Mouse (Mus musculus) embryonic facial prominence, embryonic 14.5 days (tissue): ENCODE measurements around the gene Plk5. TPM values are rescaled to one million over a fixed set of nuclear protein-coding genes. Genes with fewer than 3 reads are reported as not detected.

Experiments used
- ATAC-seq: fragments of 200-750 bp; cut with Nextera tagmentation; 2 replicates; pipeline ENCODE4 v1.8.0; 2017; ENCODE audit warnings: low read depth, moderate number of reproducible peaks, moderate TSS enrichment
- DNase-seq: peaks from one replicate; pipeline ENCODE4 v3.0.0-alpha.2; 2015; ENCODE audit warnings: low spot score
- H3K27ac ChIP-seq: fragments of 300-500 bp; sonication (generic); replicated peaks from 2 replicates; pipeline ENCODE4 v1.5.1; 2014; ENCODE audit warnings: low read depth, mild to moderate bottlenecking, low read length, moderate library complexity
- H3K27me3 ChIP-seq: fragments of 300-500 bp; sonication (generic); replicated peaks from 2 replicates; pipeline ENCODE4 v1.6.1; 2014; ENCODE audit warnings: low read length; ENCODE audit not compliant: control insufficient read depth, insufficient read depth
- H3K36me3 ChIP-seq: fragments of 300-500 bp; sonication (generic); 2 replicates; pipeline ENCODE4 v1.6.1; 2014; ENCODE audit warnings: low read length, mixed read lengths; ENCODE audit not compliant: control insufficient read depth, insufficient read depth
- H3K4me1 ChIP-seq: fragments of 300-500 bp; sonication (generic); 2 replicates; pipeline ENCODE4 v1.6.1; 2014; ENCODE audit warnings: antibody characterized with exemption, low read length; ENCODE audit not compliant: control insufficient read depth, insufficient read depth
- H3K4me2 ChIP-seq: fragments of 300-500 bp; sonication (generic); 2 replicates; pipeline ENCODE4 v1.6.1; 2014; ENCODE audit warnings: low read depth, mild to moderate bottlenecking, low read length, moderate library complexity, mixed read lengths
- H3K4me3 ChIP-seq: fragments of 300-500 bp; sonication (generic); 2 replicates; pipeline ENCODE4 v1.5.1; 2014; ENCODE audit warnings: low read depth, mild to moderate bottlenecking, low read length
- H3K9ac ChIP-seq: fragments of 300-500 bp; sonication (generic); 2 replicates; pipeline ENCODE4 v1.6.1; 2014; ENCODE audit warnings: low read depth, mild to moderate bottlenecking, low read length, moderate library complexity, mixed read lengths
- H3K9me3 ChIP-seq: fragments of 300-500 bp; sonication (generic); 2 replicates; pipeline ENCODE4 v1.6.1; 2016; ENCODE audit warnings: low read length; ENCODE audit not compliant: control insufficient read depth
- WGBS: fragments of 180-500 bp; shearing (Covaris S2); extraction: QIAGEN DNeasy Blood & Tissue Kit; methylation state at CpG from one replicate; pipeline ENCODE4 v1.1.7; 2014; 5-methylcytosine and 5-hydroxymethylcytosine counted together
- polyA plus RNA-seq: library from polyadenylated mRNA; unstranded; fragments of >200 nt; fragmentation: Nextera tagmentation; extraction: Ambion mirVana; gene quantifications from 2 replicates; pipeline ENCODE4 v1.2.1, GENCODE M21; 2014

The Plk5 gene
- polyA plus RNA-seq, 1 experiment from 2014 or later: 0.72 TPM

DNA sequence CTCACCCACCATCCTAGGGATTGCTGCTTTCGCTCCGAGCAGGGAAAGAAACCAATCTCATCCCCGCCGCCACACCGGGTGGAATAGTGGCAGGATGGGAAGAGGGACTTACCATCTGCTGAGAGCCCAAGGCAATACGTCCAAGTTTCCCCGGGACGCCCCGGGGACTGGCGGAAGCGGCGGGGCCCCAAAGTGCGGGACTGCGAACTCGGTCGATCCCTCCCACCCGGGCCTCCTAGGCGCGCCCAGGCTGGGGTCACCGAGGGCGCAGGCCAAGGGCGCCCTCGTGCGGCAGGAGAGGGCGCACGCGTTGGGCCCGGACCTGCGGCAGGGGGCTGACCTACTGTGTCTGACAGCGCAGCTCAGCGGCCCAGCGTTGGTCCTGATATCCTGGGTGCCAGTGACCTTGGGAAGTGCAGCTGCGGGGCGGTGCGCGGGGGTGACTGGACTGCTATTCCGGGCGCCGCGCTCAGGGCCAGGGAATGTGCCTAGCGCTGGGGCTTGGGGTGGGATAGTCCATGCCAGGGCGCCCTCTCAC lies 7.9 kb upstream of the Plk5 start, which contains the start of gene Adamtsl5:
Gene Adamtsl5, minus strand, starts transcription at position 169 of the 538 bp plus-strand sequence.
- DNase-seq (peak; percentile 40), ATAC-seq (peak; percentile 28; the same call in 1 of the 2 replicates)
- Histone ChIP-seq H3K4me1 (peaks cover 27% of the 10 kb centered on the region), H3K27me3 (peaks cover 91% of the 10 kb centered on the region), H3K27ac (no peak within 1 kb of the TSS), H3K9ac (peak within 1 kb of the TSS; percentile 50; the same call in 1 of the 2 replicates), H3K36me3 (no peaks in the 10 kb centered on the region), H3K9me3 (no peaks in the 10 kb centered on the region), H3K4me3 (peak within 1 kb of the TSS; percentile 25), H3K4me2 (peak within 1 kb of the TSS; percentile 52)
- 2% methylated on average over 17 of the region's 42 CpGs for WGBS

DNA sequence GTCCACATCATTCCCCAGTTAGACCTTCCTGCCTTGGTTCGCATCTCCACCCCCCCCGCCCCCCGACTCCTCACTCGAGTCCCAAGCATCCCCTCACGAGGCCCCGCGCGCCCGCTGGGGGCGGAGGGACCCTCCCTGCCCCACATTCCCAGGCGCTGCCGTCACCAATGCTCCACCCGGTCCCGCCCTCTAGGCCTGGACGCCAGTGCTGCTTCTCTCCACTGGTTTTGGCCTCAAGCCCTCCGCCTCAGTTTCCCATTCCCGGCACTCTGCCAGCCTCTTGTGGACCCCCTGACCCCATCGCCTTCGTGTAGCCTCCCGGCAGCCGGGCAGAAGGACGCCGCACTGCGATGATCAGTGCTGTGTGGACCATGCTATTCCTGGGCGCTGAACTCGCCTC lies 7.3 kb upstream of the Plk5 start:
- H3K27me3 ChIP-seq: peaks cover 87% of the 10 kb centered on the region
- H3K36me3 ChIP-seq: no peaks in the 10 kb centered on the region
- DNase-seq (peak; percentile 58), ATAC-seq (no peak)
- peak overlapping the region; percentile 25 for H3K4me3 ChIP-seq
- 15% methylated on average over 26 of the region's 26 CpGs for WGBS
- H3K4me1 ChIP-seq: peaks cover 20% of the 10 kb centered on the region
- no peaks in the 10 kb centered on the region for H3K9me3 ChIP-seq
- H3K9ac ChIP-seq: peak overlapping the region; percentile 50; the same call in 1 of the 2 replicates
- no peak overlapping the region for H3K27ac ChIP-seq
- H3K4me2 ChIP-seq: peak overlapping the region; percentile 52

GRCm38 (mm10) chr10:80350292-80350691 lies 6.0 kb upstream of the Plk5 start:
- Histone ChIP-seq H3K27ac (no peak overlapping the region), H3K4me2 (no peak overlapping the region), H3K4me1 (peaks cover 13% of the 10 kb centered on the region), H3K9ac (no peak overlapping the region), H3K36me3 (no peaks in the 10 kb centered on the region), H3K27me3 (peaks cover 85% of the 10 kb centered on the region), H3K9me3 (no peaks in the 10 kb centered on the region), H3K4me3 (no peak overlapping the region)
- ATAC-seq (peak; percentile 86), DNase-seq (peak; percentile 76)
- 5% methylated on average over 7 of the region's 7 CpGs for WGBS

GRCm38 (mm10) chr10:80351896-80352295 lies 4.4 kb upstream of the Plk5 start:
- Histone ChIP-seq H3K4me3 (no peak overlapping the region), H3K4me1 (peaks cover 19% of the 10 kb centered on the region), H3K27ac (no peak overlapping the region), H3K27me3 (peaks cover 90% of the 10 kb centered on the region), H3K9ac (no peak overlapping the region), H3K9me3 (no peaks in the 10 kb centered on the region), H3K4me2 (no peak overlapping the region), H3K36me3 (no peaks in the 10 kb centered on the region)
- ATAC-seq (no peak), DNase-seq (no peak)
- WGBS: 31% methylated on average over 11 of the region's 11 CpGs

GRCm38 (mm10) chr10:80352727-80353126 lies 3.5 kb upstream of the Plk5 start:
- 50% methylated on average over 7 of the region's 8 CpGs for WGBS
- DNase-seq: no peak
- no peak overlapping the region for H3K27ac ChIP-seq
- H3K4me1 ChIP-seq: peaks cover 15% of the 10 kb centered on the region
- no peaks in the 10 kb centered on the region for H3K9me3 ChIP-seq
- peaks cover 91% of the 10 kb centered on the region for H3K27me3 ChIP-seq
- no peaks in the 10 kb centered on the region for H3K36me3 ChIP-seq
- H3K4me3 ChIP-seq: no peak overlapping the region
- H3K4me2 ChIP-seq: no peak overlapping the region
- H3K9ac ChIP-seq: no peak overlapping the region
- ATAC-seq: no peak

- Histone ChIP-seq H3K27me3 (peaks cover 83% of the 10 kb centered on the region), H3K4me2 (no peak overlapping the region), H3K4me1 (peaks cover 7% of the 10 kb centered on the region; the same call in 1 of the 2 replicates), H3K9ac (no peak overlapping the region), H3K4me3 (no peak overlapping the region), H3K9me3 (no peaks in the 10 kb centered on the region), H3K27ac (no peak overlapping the region), H3K36me3 (no peaks in the 10 kb centered on the region)
- DNase-seq (no peak), ATAC-seq (no peak)
- 4% methylated on average over 9 of the region's 9 CpGs for WGBS
Observed at GRCm38 (mm10) chr10:80355431-80355830, 828 bp upstream of the Plk5 start.

DNA sequence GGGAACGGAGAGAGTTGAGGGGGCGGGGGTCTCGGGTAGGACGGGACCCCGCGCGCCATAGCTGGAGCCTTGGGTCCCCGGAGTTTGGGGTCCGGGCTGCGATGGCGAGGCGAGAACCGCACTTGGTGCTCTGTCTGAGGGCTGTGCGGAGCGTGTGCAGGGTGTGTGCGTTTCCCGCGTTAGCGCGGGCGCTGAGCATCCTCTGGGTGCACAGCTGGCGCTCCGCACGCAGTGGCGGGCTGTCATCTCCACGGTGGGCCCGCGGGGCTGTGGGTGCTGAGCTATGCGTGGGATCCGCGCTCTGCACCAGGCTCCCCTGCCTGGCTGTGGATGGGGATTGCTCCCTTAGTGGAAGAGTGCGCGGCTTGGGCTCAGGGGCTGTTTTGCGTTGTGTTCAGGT lies 478 bp downstream of the Plk5 start:
- Histone ChIP-seq H3K4me1 (peaks cover 7% of the 10 kb centered on the region; the same call in 1 of the 2 replicates), H3K9me3 (no peaks in the 10 kb centered on the region), H3K27ac (no peak overlapping the region), H3K4me3 (peak overlapping the region; percentile 41), H3K27me3 (peaks cover 70% of the 10 kb centered on the region), H3K9ac (peak overlapping the region; percentile 48), H3K4me2 (peak overlapping the region; percentile 69), H3K36me3 (no peaks in the 10 kb centered on the region)
- no peak for ATAC-seq
- DNase-seq: no peak
- 2% methylated on average over 26 of the region's 34 CpGs for WGBS

GRCm38 (mm10) chr10:80357336-80357735 lies 1.1 kb downstream of the Plk5 start:
- Histone ChIP-seq H3K27me3 (peaks cover 64% of the 10 kb centered on the region), H3K27ac (no peak overlapping the region), H3K36me3 (no peaks in the 10 kb centered on the region), H3K9me3 (no peaks in the 10 kb centered on the region), H3K4me3 (no peak overlapping the region), H3K4me2 (no peak overlapping the region), H3K4me1 (peaks cover 7% of the 10 kb centered on the region; the same call in 1 of the 2 replicates), H3K9ac (no peak overlapping the region)
- DNase-seq: no peak
- ATAC-seq: no peak
- 41% methylated on average over 7 of the region's 7 CpGs for WGBS
